Mouse (Mus musculus) liver, postnatal 0 days (tissue): ENCODE measurements around the gene Sorcs2.

ENCODE experiments used
- CTCF ChIP-seq: sonication (generic); IDR thresholded peaks from 2 replicates; pipeline ENCODE4 v1.5.1; 2016; ENCODE audit warnings: antibody characterized with exemption, low read depth
- EP300 ChIP-seq: IDR thresholded peaks from 2 replicates; pipeline ENCODE4 v1.6.1; 2016; ENCODE audit warnings: antibody characterized with exemption, low read depth, mild to moderate bottlenecking

- TF ChIP-seq CTCF (no peak), EP300 (no peak)
These were observed 330.2 kb downstream of the Sorcs2 start for GRCm38 (mm10) chr5:36067651-36068181.
